Mouse (Mus musculus) neural tube, embryonic 12.5 days (tissue): ENCODE data around the gene Hck. TPM values are rescaled to one million over a fixed set of nuclear protein-coding genes. Genes with fewer than 3 reads are reported as not detected.

Source experiments
- ATAC-seq: fragments of 200-750 bp; cut with Nextera tagmentation; 2 replicates; pipeline ENCODE4 v1.8.0; 2017; ENCODE audit warnings: low read depth, mild to moderate bottlenecking, moderate TSS enrichment, moderate library complexity; ENCODE audit not compliant: low FRiP score
- H3K27ac ChIP-seq: fragments of 300-500 bp; sonication (generic); 2 replicates; pipeline ENCODE4 v1.5.1; 2016
- H3K27me3 ChIP-seq: fragments of 300-500 bp; sonication (generic); replicated peaks from 2 replicates; pipeline ENCODE4 v1.6.1; 2016; ENCODE audit warnings: mild to moderate bottlenecking
- H3K36me3 ChIP-seq: fragments of 300-500 bp; sonication (generic); 2 replicates; pipeline ENCODE4 v1.6.1; 2016; ENCODE audit warnings: mild to moderate bottlenecking
- H3K4me1 ChIP-seq: fragments of 300-500 bp; sonication (generic); 2 replicates; pipeline ENCODE4 v1.6.1; 2016
- H3K4me2 ChIP-seq: fragments of 300-500 bp; sonication (generic); replicated peaks from 2 replicates; pipeline ENCODE4 v1.6.1; 2016; ENCODE audit warnings: mild to moderate bottlenecking
- H3K4me3 ChIP-seq: fragments of 300-500 bp; sonication (generic); 2 replicates; pipeline ENCODE4 v1.5.1; 2016
- H3K9ac ChIP-seq: fragments of 300-500 bp; sonication (generic); 2 replicates; pipeline ENCODE4 v1.6.1; 2016; ENCODE audit warnings: mild to moderate bottlenecking
- H3K9me3 ChIP-seq: fragments of 300-500 bp; sonication (generic); 2 replicates; pipeline ENCODE4 v1.6.1; 2016; ENCODE audit warnings: mild to moderate bottlenecking
- WGBS: fragments of 180-500 bp; shearing (Covaris S2); methylation state at CpG from one replicate; pipeline ENCODE4 v1.1.7; 2016; 5-methylcytosine and 5-hydroxymethylcytosine counted together
- polyA plus RNA-seq: library from polyadenylated mRNA; unstranded; fragments of >200 nt; fragmentation: Nextera tagmentation; extraction: Ambion mirVana; gene quantifications from 2 replicates; pipeline ENCODE4 v1.2.1, GENCODE M21; 2016

The Hck gene
- polyA plus RNA-seq, 1 experiment from 2014 or later: 2.5 TPM

- Histone ChIP-seq H3K9ac (no peak overlapping the region), H3K4me2 (no peak overlapping the region), H3K4me1 (no peaks in the 10 kb centered on the region), H3K9me3 (no peaks in the 10 kb centered on the region), H3K4me3 (no peak overlapping the region), H3K36me3 (no peaks in the 10 kb centered on the region), H3K27ac (no peak overlapping the region), H3K27me3 (no peaks in the 10 kb centered on the region)
- ATAC-seq: no peak
- 15% methylated on average over 9 of the region's 9 CpGs for WGBS
These were observed 31.8 kb downstream of the Hck start for GRCm38 (mm10) chr2:153139996-153140613.

GRCm38 (mm10) chr2:153142620-153143199, 34.4 kb downstream of the Hck start:
- no peak overlapping the region for H3K4me2 ChIP-seq
- no peaks in the 10 kb centered on the region for H3K36me3 ChIP-seq
- ATAC-seq: no peak
- no peak overlapping the region for H3K9ac ChIP-seq
- no peaks in the 10 kb centered on the region for H3K9me3 ChIP-seq
- no peaks in the 10 kb centered on the region for H3K4me1 ChIP-seq
- WGBS: 33% methylated on average over 10 of the region's 10 CpGs
- H3K27ac ChIP-seq: no peak overlapping the region
- no peak overlapping the region for H3K4me3 ChIP-seq
- H3K27me3 ChIP-seq: no peaks in the 10 kb centered on the region

GRCm38 (mm10) chr2:153145346-153145745, 37.1 kb downstream of the Hck start:
- Histone ChIP-seq H3K27ac (no peak overlapping the region), H3K4me2 (no peak overlapping the region), H3K9me3 (no peaks in the 10 kb centered on the region), H3K36me3 (no peaks in the 10 kb centered on the region), H3K27me3 (no peaks in the 10 kb centered on the region), H3K9ac (no peak overlapping the region), H3K4me3 (no peak overlapping the region), H3K4me1 (no peaks in the 10 kb centered on the region)
- 75% methylated on average over 5 of the region's 5 CpGs for WGBS
- no peak for ATAC-seq

- 78% methylated on average over 3 of the region's 3 CpGs for WGBS
- H3K9ac ChIP-seq: no peak overlapping the region; the same call in 1 of the 2 replicates
- H3K4me2 ChIP-seq: no peak overlapping the region
- H3K36me3 ChIP-seq: no peaks in the 10 kb centered on the region
- ATAC-seq: no peak
- no peaks in the 10 kb centered on the region for H3K27me3 ChIP-seq
- no peak overlapping the region for H3K27ac ChIP-seq
- H3K9me3 ChIP-seq: no peaks in the 10 kb centered on the region
- H3K4me1 ChIP-seq: no peaks in the 10 kb centered on the region
- no peak overlapping the region for H3K4me3 ChIP-seq
These were observed 39.0 kb downstream of the Hck start for GRCm38 (mm10) chr2:153147236-153147635.

GRCm38 (mm10) chr2:153147715-153148114, 39.4 kb downstream of the Hck start:
- Histone ChIP-seq H3K27ac (no peak overlapping the region), H3K4me1 (no peaks in the 10 kb centered on the region), H3K4me3 (no peak overlapping the region), H3K27me3 (no peaks in the 10 kb centered on the region), H3K4me2 (no peak overlapping the region), H3K9ac (no peak overlapping the region; the same call in 1 of the 2 replicates), H3K9me3 (no peaks in the 10 kb centered on the region), H3K36me3 (no peaks in the 10 kb centered on the region)
- ATAC-seq: no peak
- 31% methylated on average over 3 of the region's 3 CpGs for WGBS

- H3K4me2 ChIP-seq: no peak overlapping the region
- H3K27me3 ChIP-seq: no peaks in the 10 kb centered on the region
- H3K9me3 ChIP-seq: no peaks in the 10 kb centered on the region
- 88% methylated on average over 3 of the region's 3 CpGs for WGBS
- H3K27ac ChIP-seq: no peak overlapping the region
- no peaks in the 10 kb centered on the region for H3K4me1 ChIP-seq
- H3K36me3 ChIP-seq: no peaks in the 10 kb centered on the region
- no peak overlapping the region for H3K4me3 ChIP-seq
- ATAC-seq: no peak
- H3K9ac ChIP-seq: no peak overlapping the region
These were observed 41.5 kb downstream of the Hck start for GRCm38 (mm10) chr2:153149742-153150141.

- Histone ChIP-seq H3K27ac (no peak overlapping the region), H3K4me3 (no peak overlapping the region), H3K36me3 (no peaks in the 10 kb centered on the region), H3K4me2 (no peak overlapping the region), H3K9me3 (no peaks in the 10 kb centered on the region), H3K4me1 (no peaks in the 10 kb centered on the region), H3K27me3 (no peaks in the 10 kb centered on the region), H3K9ac (no peak overlapping the region)
- WGBS: 82% methylated on average over 7 of the region's 7 CpGs
- ATAC-seq: no peak
These were observed 42.8 kb downstream of the Hck start for GRCm38 (mm10) chr2:153151026-153151425.

- WGBS: 81% methylated on average over 8 of the region's 8 CpGs
- H3K4me1 ChIP-seq: no peaks in the 10 kb centered on the region
- H3K27ac ChIP-seq: no peak overlapping the region
- ATAC-seq: no peak
- H3K4me2 ChIP-seq: no peak overlapping the region
- no peaks in the 10 kb centered on the region for H3K36me3 ChIP-seq
- no peaks in the 10 kb centered on the region for H3K9me3 ChIP-seq
- no peak overlapping the region for H3K9ac ChIP-seq
- H3K27me3 ChIP-seq: no peaks in the 10 kb centered on the region
- no peak overlapping the region for H3K4me3 ChIP-seq
These were observed 43.8 kb downstream of the Hck start for GRCm38 (mm10) chr2:153151926-153152665.

- H3K4me2 ChIP-seq: no peak overlapping the region
- no peak overlapping the region for H3K9ac ChIP-seq
- H3K4me1 ChIP-seq: no peaks in the 10 kb centered on the region
- no peaks in the 10 kb centered on the region for H3K36me3 ChIP-seq
- no peaks in the 10 kb centered on the region for H3K27me3 ChIP-seq
- ATAC-seq: no peak
- H3K9me3 ChIP-seq: no peaks in the 10 kb centered on the region
- H3K27ac ChIP-seq: no peak overlapping the region
- H3K4me3 ChIP-seq: no peak overlapping the region
- 76% methylated on average over 4 of the region's 4 CpGs for WGBS
These were observed 44.8 kb downstream of the Hck start for GRCm38 (mm10) chr2:153153033-153153450.

- Histone ChIP-seq H3K9ac (no peak overlapping the region), H3K4me3 (no peak overlapping the region), H3K4me2 (no peak overlapping the region), H3K27ac (no peak overlapping the region), H3K36me3 (no peaks in the 10 kb centered on the region), H3K27me3 (no peaks in the 10 kb centered on the region), H3K9me3 (no peaks in the 10 kb centered on the region), H3K4me1 (peaks cover 5% of the 10 kb centered on the region)
- ATAC-seq: no peak
- WGBS: 80% methylated on average over 3 of the region's 3 CpGs
These were observed 49.0 kb downstream of the Hck start for GRCm38 (mm10) chr2:153157270-153157669.

- 84% methylated on average over 5 of the region's 5 CpGs for WGBS
- Histone ChIP-seq H3K4me3 (no peak overlapping the region), H3K27ac (no peak overlapping the region), H3K36me3 (peaks cover 2% of the 10 kb centered on the region; the same call in 1 of the 2 replicates), H3K4me1 (peaks cover 12% of the 10 kb centered on the region), H3K9me3 (no peaks in the 10 kb centered on the region), H3K4me2 (no peak overlapping the region), H3K9ac (no peak overlapping the region), H3K27me3 (no peaks in the 10 kb centered on the region)
- no peak for ATAC-seq
These were observed 51.9 kb downstream of the Hck start for GRCm38 (mm10) chr2:153160133-153160532.

- H3K4me1 ChIP-seq: peaks cover 12% of the 10 kb centered on the region
- 10% methylated on average over 34 of the region's 34 CpGs for WGBS
- peaks cover 4% of the 10 kb centered on the region; the same call in 1 of the 2 replicates for H3K36me3 ChIP-seq
- H3K9me3 ChIP-seq: no peaks in the 10 kb centered on the region
- no peaks in the 10 kb centered on the region for H3K27me3 ChIP-seq
- ATAC-seq: peak; percentile 94
- peak within 1 kb of the TSS; percentile 86 for H3K9ac ChIP-seq
- H3K27ac ChIP-seq: peak within 1 kb of the TSS; percentile 65
- H3K4me2 ChIP-seq: peak within 1 kb of the TSS; percentile 98
- H3K4me3 ChIP-seq: peak within 1 kb of the TSS; percentile 83
These were observed 52.8 kb downstream of the Hck start, which contains the start of gene Tm9sf4 for GRCm38 (mm10) chr2:153160844-153161683. TSS of gene Tm9sf4 (plus strand) at chr2:153161303.
